Mouse (Mus musculus): ENCODE measurements at regions not wholly inside any gene's neighbourhood (a gene's known extent, or its start where the extent isn't known, plus 50 kb on each side); places are given as distances from the start of the nearest gene placed in this dataset.

GRCm38 (mm10) chr8:87202639-87203160, 269.7 kb downstream of the Cbln1 start:
- DNase-seq (ENCODE audit: low spot score), result no peak

- peak; percentile 89 for DNase-seq (ENCODE audit: low spot score)
Measured at GRCm38 (mm10) chr8:87199461-87200131, 272.8 kb downstream of the Cbln1 start.

- DNase-seq (ENCODE audit: low spot score), result no peak
Measured at GRCm38 (mm10) chr8:87197867-87198536, 274.4 kb downstream of the Cbln1 start.

GRCm38 (mm10) chr8:87197000-87197399, 275.4 kb downstream of the Cbln1 start:
- peak; percentile 18 for DNase-seq (ENCODE audit: low spot score)

GRCm38 (mm10) chr8:87196050-87196449, 276.4 kb downstream of the Cbln1 start:
- no peak for DNase-seq (ENCODE audit: low spot score)

GRCm38 (mm10) chr8:87189791-87190385, 282.5 kb downstream of the Cbln1 start:
- DNase-seq (ENCODE audit: low spot score), result no peak

- DNase-seq (ENCODE audit: low spot score), result no peak
Measured at GRCm38 (mm10) chr8:87182888-87183287, 289.5 kb downstream of the Cbln1 start.

- DNase-seq (ENCODE audit: low spot score), result no peak
Measured at GRCm38 (mm10) chr8:87178561-87178960, 293.5 kb upstream of the N4bp1 start.

GRCm38 (mm10) chr8:87177620-87178019, 292.6 kb upstream of the N4bp1 start:
- DNase-seq (ENCODE audit: low spot score), result no peak

GRCm38 (mm10) chr8:87175097-87175496, 290.0 kb upstream of the N4bp1 start:
- DNase-seq (ENCODE audit: low spot score), result no peak

GRCm38 (mm10) chr8:87173720-87174119, 288.7 kb upstream of the N4bp1 start:
- DNase-seq (ENCODE audit: low spot score), result no peak

GRCm38 (mm10) chr8:87166771-87167170, 281.7 kb upstream of the N4bp1 start:
- DNase-seq (ENCODE audit: low spot score), result no peak

- peak; percentile 38 for DNase-seq (ENCODE audit: low spot score)
Measured at GRCm38 (mm10) chr8:87160416-87160815, 275.4 kb upstream of the N4bp1 start.

GRCm38 (mm10) chr8:87158322-87158721, 273.3 kb upstream of the N4bp1 start:
- DNase-seq (ENCODE audit: low spot score), result no peak

GRCm38 (mm10) chr8:87155819-87156425, 270.9 kb upstream of the N4bp1 start:
- no peak for DNase-seq (ENCODE audit: low spot score)

GRCm38 (mm10) chr8:87152068-87152915, 267.2 kb upstream of the N4bp1 start:
- peak; percentile 62 for DNase-seq (ENCODE audit: low spot score)

GRCm38 (mm10) chr8:87148853-87149252, 263.8 kb upstream of the N4bp1 start:
- DNase-seq (ENCODE audit: low spot score), result no peak

GRCm38 (mm10) chr8:87147704-87148103, 262.6 kb upstream of the N4bp1 start:
- no peak for DNase-seq (ENCODE audit: low spot score)

- no peak for DNase-seq (ENCODE audit: low spot score)
Measured at GRCm38 (mm10) chr8:87137412-87137811, 252.4 kb upstream of the N4bp1 start.

- DNase-seq (ENCODE audit: low spot score), result no peak
Measured at GRCm38 (mm10) chr8:87131716-87132115, 246.7 kb upstream of the N4bp1 start.

GRCm38 (mm10) chr8:87130691-87131090, 245.6 kb upstream of the N4bp1 start:
- no peak for DNase-seq (ENCODE audit: low spot score)

GRCm38 (mm10) chr8:87128593-87128992, 243.5 kb upstream of the N4bp1 start:
- no peak for DNase-seq (ENCODE audit: low spot score)
